Mouse (Mus musculus) forebrain, embryonic 10.5 days (tissue): ENCODE measurements around the gene Nit1. TPM values are rescaled to one million over a fixed set of nuclear protein-coding genes. Genes with fewer than 3 reads are reported as not detected.

Source experiments
- DNase-seq: peaks from one replicate; pipeline ENCODE4 v3.0.0-alpha.2; 2017; ENCODE audit warnings: low spot score; ENCODE audit errors: extremely low spot score
- H3K27ac ChIP-seq: fragments of 300-500 bp; sonication (generic); 2 replicates; pipeline ENCODE4 v1.5.1; 2016; ENCODE audit warnings: mild to moderate bottlenecking
- H3K27me3 ChIP-seq: fragments of 300-500 bp; sonication (generic); 2 replicates; pipeline ENCODE4 v1.6.1; 2016; ENCODE audit warnings: mild to moderate bottlenecking; ENCODE audit not compliant: poor library complexity, severe bottlenecking
- H3K36me3 ChIP-seq: fragments of 300-500 bp; sonication (generic); replicated peaks from 2 replicates; pipeline ENCODE4 v1.6.1; 2016; ENCODE audit warnings: mild to moderate bottlenecking, moderate library complexity
- H3K4me1 ChIP-seq: fragments of 300-500 bp; sonication (generic); 2 replicates; pipeline ENCODE4 v1.6.1; 2016
- H3K4me3 ChIP-seq: fragments of 300-500 bp; sonication (generic); 2 replicates; pipeline ENCODE4 v1.5.1; 2016; ENCODE audit warnings: mild to moderate bottlenecking, moderate library complexity
- H3K9me3 ChIP-seq: fragments of 300-500 bp; sonication (generic); 2 replicates; pipeline ENCODE4 v1.6.1; 2016; ENCODE audit warnings: mild to moderate bottlenecking, moderate library complexity
- WGBS: fragments of 180-500 bp; shearing (Covaris S2); methylation state at CpG from one replicate; pipeline ENCODE4 v1.1.7; 2016; 5-methylcytosine and 5-hydroxymethylcytosine counted together
- polyA plus RNA-seq: library from polyadenylated mRNA; unstranded; fragments of >200 nt; fragmentation: Nextera tagmentation; extraction: Ambion mirVana; gene quantifications from 2 replicates; pipeline ENCODE4 v1.2.1, GENCODE M21; 2016

Gene Nit1
- 37.1 and 38.0 TPM in 2 replicates for polyA plus RNA-seq

- WGBS, result 2% methylated on average over 53 of the region's 53 CpGs
- H3K27ac ChIP-seq, result peak within 1 kb of the TSS; percentile 87
Observed at GRCm38 (mm10) chr1:171345225-171346094, at the start of gene Nit1, which contains the start of gene Pfdn2. Nit1 (minus strand) TSS chr1:171345646. Pfdn2 (plus strand) TSS chr1:171345670.

GRCm38 (mm10) chr1:171390101-171390500 lies 44.7 kb upstream of the Nit1 start:
- H3K36me3 ChIP-seq, result no peaks in the 10 kb centered on the region
- H3K4me3 ChIP-seq, result no peak overlapping the region
- WGBS, result 79% methylated on average over 4 of the region's 4 CpGs
- no peak overlapping the region for H3K27ac ChIP-seq
- H3K27me3 ChIP-seq, result 0 out of 2 replicates have a peak, but pooled peaks cover 3% of the 10 kb centered on the region
- H3K9me3 ChIP-seq, result no peaks in the 10 kb centered on the region
- DNase-seq, result no peak
- peaks cover 7% of the 10 kb centered on the region for H3K4me1 ChIP-seq

More at GRCm38 (mm10) chr1:171345225-171346094, at the start of gene Nit1, which contains the start of gene Pfdn2:
- Histone ChIP-seq H3K4me3 (peak within 1 kb of the TSS; percentile 71), H3K9me3 (peaks cover 7% of the 10 kb centered on the region), H3K4me1 (peaks cover 32% of the 10 kb centered on the region), H3K36me3 (peaks cover 46% of the 10 kb centered on the region), H3K27me3 (no peaks in the 10 kb centered on the region)
- DNase-seq, result peak; percentile 96

- Histone ChIP-seq H3K9me3 (no peaks in the 10 kb centered on the region), H3K4me3 (no peak within 1 kb of the TSS), H3K36me3 (no peaks in the 10 kb centered on the region), H3K27ac (no peak within 1 kb of the TSS), H3K27me3 (0 out of 2 replicates have a peak, but pooled peaks cover 5% of the 10 kb centered on the region), H3K4me1 (peaks cover 14% of the 10 kb centered on the region)
- DNase-seq, result no peak
- WGBS, result 83% methylated on average over 15 of the region's 15 CpGs
Observed at GRCm38 (mm10) chr1:171388376-171389102, 43.1 kb upstream of the Nit1 start, which contains the start of gene Arhgap30. Arhgap30 (plus strand) TSS chr1:171388954.

- peak; percentile 34 for DNase-seq
- peaks cover 14% of the 10 kb centered on the region for H3K4me1 ChIP-seq
- peaks cover 7% of the 10 kb centered on the region; the same call in 1 of the 2 replicates for H3K27me3 ChIP-seq
- H3K4me3 ChIP-seq, result no peak overlapping the region
- H3K36me3 ChIP-seq, result no peaks in the 10 kb centered on the region
- no peaks in the 10 kb centered on the region for H3K9me3 ChIP-seq
- WGBS, result 14% methylated on average over 6 of the region's 6 CpGs
- no peak overlapping the region for H3K27ac ChIP-seq
Observed at GRCm38 (mm10) chr1:171387099-171387498, 41.7 kb upstream of the Nit1 start.

- Histone ChIP-seq H3K4me3 (no peak overlapping the region), H3K9me3 (no peaks in the 10 kb centered on the region), H3K27ac (0 out of 2 replicates have a peak overlapping the region, but pooled peaks have one; percentile 4), H3K36me3 (no peaks in the 10 kb centered on the region), H3K27me3 (peaks cover 26% of the 10 kb centered on the region), H3K4me1 (peaks cover 19% of the 10 kb centered on the region)
- 70% methylated on average over 9 of the region's 9 CpGs for WGBS
- no peak for DNase-seq
Observed at GRCm38 (mm10) chr1:171385171-171385570, 39.7 kb upstream of the Nit1 start.

GRCm38 (mm10) chr1:171384361-171384760 lies 38.9 kb upstream of the Nit1 start:
- Histone ChIP-seq H3K4me3 (no peak overlapping the region), H3K9me3 (no peaks in the 10 kb centered on the region), H3K36me3 (no peaks in the 10 kb centered on the region), H3K27me3 (peaks cover 34% of the 10 kb centered on the region), H3K4me1 (peaks cover 26% of the 10 kb centered on the region), H3K27ac (0 out of 2 replicates have a peak overlapping the region, but pooled peaks have one; percentile 4)
- DNase-seq, result no peak
- 71% methylated on average over 9 of the region's 9 CpGs for WGBS

- no peak for DNase-seq
- no peaks in the 10 kb centered on the region for H3K9me3 ChIP-seq
- H3K27ac ChIP-seq, result no peak overlapping the region
- WGBS, result 85% methylated on average over 11 of the region's 11 CpGs
- H3K4me1 ChIP-seq, result peaks cover 25% of the 10 kb centered on the region
- H3K27me3 ChIP-seq, result peaks cover 47% of the 10 kb centered on the region
- no peaks in the 10 kb centered on the region for H3K36me3 ChIP-seq
- H3K4me3 ChIP-seq, result no peak overlapping the region
Observed at GRCm38 (mm10) chr1:171382096-171382620, 36.7 kb upstream of the Nit1 start.

DNA sequence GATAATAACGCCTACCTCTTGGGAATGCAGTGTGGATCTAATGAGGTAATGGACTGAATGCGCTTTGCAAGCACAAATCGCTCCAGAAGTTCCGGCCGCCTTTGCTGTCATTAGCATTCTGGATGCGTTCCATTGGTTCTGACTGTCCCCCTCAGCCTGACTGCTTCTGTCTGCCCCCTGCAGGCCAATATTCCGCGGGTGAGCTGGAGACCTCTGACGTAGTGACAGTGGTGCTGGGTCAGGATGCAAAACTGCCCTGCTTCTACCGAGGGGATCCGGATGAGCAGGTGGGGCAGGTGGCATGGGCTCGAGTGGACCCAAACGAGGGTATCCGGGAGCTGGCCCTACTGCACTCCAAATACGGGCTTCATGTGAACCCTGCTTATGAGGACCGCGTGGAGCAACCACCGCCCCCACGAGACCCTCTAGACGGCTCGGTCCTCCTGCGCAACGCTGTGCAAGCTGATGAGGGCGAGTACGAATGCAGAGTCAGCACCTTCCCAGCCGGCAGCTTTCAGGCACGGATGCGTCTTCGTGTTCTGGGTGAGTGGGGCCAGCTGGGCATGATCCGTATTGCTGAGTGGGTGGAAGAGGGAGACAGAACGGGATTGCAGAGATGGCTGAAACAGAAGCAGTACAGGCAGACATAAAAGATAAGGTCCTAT lies 34.6 kb upstream of the Nit1 start:
- H3K27ac ChIP-seq, result no peak overlapping the region
- no peaks in the 10 kb centered on the region for H3K9me3 ChIP-seq
- no peaks in the 10 kb centered on the region for H3K36me3 ChIP-seq
- WGBS, result 7% methylated on average over 31 of the region's 31 CpGs
- DNase-seq, result peak; percentile 76
- H3K4me1 ChIP-seq, result peaks cover 27% of the 10 kb centered on the region
- peaks cover 44% of the 10 kb centered on the region for H3K27me3 ChIP-seq
- H3K4me3 ChIP-seq, result peak overlapping the region; percentile 40

DNA sequence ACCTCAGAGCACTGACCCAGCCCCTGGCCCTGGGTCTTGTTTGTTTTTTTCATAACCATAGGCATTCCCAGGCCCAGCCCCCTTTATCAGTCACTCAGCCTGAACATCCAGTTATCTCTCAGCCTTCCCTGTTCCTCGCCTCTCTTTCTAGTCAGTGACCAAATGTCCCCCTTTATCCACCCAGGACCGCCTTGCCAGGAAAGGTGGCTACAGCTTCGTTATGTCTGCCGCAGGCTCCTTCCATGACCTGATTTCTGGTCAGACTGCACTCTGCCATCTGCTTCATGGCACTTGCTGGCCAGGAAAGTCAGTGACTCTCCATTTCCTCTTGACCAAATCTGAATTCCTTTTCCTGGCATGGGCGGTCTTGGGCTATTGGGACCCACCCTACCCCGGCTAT lies 32.9 kb upstream of the Nit1 start:
- Histone ChIP-seq H3K27ac (no peak overlapping the region), H3K36me3 (no peaks in the 10 kb centered on the region), H3K4me1 (peaks cover 36% of the 10 kb centered on the region), H3K9me3 (no peaks in the 10 kb centered on the region), H3K4me3 (no peak overlapping the region), H3K27me3 (peaks cover 42% of the 10 kb centered on the region)
- 90% methylated on average over 6 of the region's 6 CpGs for WGBS
- no peak for DNase-seq

- WGBS, result 41% methylated on average over 9 of the region's 9 CpGs
- DNase-seq, result no peak
- H3K4me3 ChIP-seq, result no peak overlapping the region
- H3K27me3 ChIP-seq, result peaks cover 41% of the 10 kb centered on the region
- no peaks in the 10 kb centered on the region for H3K36me3 ChIP-seq
- peak overlapping the region; percentile 48; the same call in 1 of the 2 replicates for H3K27ac ChIP-seq
- H3K4me1 ChIP-seq, result peaks cover 42% of the 10 kb centered on the region
- no peaks in the 10 kb centered on the region for H3K9me3 ChIP-seq
Observed at GRCm38 (mm10) chr1:171375646-171376097, 30.2 kb upstream of the Nit1 start.

DNA sequence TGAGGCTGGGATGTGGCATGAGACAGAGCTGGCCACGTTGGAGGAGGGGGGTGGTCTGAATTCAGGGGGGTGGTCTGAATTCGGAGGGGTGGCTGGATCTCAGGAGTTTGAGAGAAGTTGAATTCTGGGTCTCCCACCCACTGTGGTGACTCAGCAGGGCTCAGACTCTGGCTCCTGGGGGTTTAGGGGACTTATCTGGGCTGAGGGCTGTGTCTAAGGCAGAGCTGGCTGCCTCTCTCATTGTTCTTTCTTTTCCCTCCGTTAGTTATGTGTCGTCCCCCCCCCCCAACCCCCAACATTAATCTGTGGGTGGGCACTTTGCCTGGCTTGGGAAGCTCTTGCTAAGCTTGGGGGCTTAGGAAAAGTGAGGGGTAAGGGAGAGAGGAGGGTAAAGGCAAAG lies 28.5 kb upstream of the Nit1 start:
- Histone ChIP-seq H3K9me3 (no peaks in the 10 kb centered on the region), H3K4me1 (peaks cover 35% of the 10 kb centered on the region), H3K27me3 (peaks cover 24% of the 10 kb centered on the region), H3K4me3 (no peak overlapping the region), H3K36me3 (no peaks in the 10 kb centered on the region), H3K27ac (peak overlapping the region; percentile 75)
- peak; percentile 22 for DNase-seq
- WGBS, result 3% methylated on average over 4 of the region's 4 CpGs

- Histone ChIP-seq H3K27me3 (peaks cover 14% of the 10 kb centered on the region), H3K27ac (no peak overlapping the region), H3K9me3 (no peaks in the 10 kb centered on the region), H3K4me1 (peaks cover 39% of the 10 kb centered on the region), H3K36me3 (no peaks in the 10 kb centered on the region), H3K4me3 (no peak overlapping the region)
- DNase-seq, result no peak
- WGBS, result 38% methylated on average over 3 of the region's 3 CpGs
Observed at GRCm38 (mm10) chr1:171372880-171373279, 27.4 kb upstream of the Nit1 start.
